Mouse (Mus musculus) bone marrow macrophage, adult 2 months (primary cell): Measurements from ENCODE around the gene Hist1h2bp.
"Not testable (repeated sequence)": the region's sequence is repeated elsewhere in the genome, so short reads cannot be mapped to it uniquely, and the experiment has no call there.

Experiments
- CTCF ChIP-seq: IDR thresholded peaks from 2 replicates; pipeline ENCODE4 v1.5.1; 2012; ENCODE audit warnings: low read depth, mild to moderate bottlenecking, low read length, moderate library complexity
- POLR2A ChIP-seq: IDR thresholded peaks from 2 replicates; pipeline ENCODE4 v1.6.1; 2012; ENCODE audit warnings: mild to moderate bottlenecking, low read depth, low read length, borderline replicate concordance

DNA sequence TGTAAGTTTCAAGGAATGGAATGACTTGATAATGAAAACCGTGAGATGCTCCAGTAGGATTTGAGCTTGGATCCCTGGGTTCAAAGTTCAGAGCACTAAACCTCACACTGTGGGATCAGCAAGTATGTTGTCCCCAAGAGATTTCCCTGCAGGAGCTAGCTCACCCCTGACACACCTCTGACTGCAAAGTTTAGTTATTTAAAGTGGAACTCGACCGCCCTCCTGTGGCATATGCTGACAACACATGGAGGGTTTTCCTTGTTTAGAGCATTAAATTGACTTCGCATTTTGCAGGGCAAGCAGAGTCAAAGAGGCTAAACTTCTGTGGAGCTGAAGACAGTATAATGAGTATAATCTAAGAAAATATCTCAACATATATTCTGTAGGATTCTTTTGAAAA, 15.8 kb downstream of the Hist1h2bp start:
- not testable (repeated sequence) for TF ChIP-seq CTCF, POLR2A
